Mouse (Mus musculus): Measurements from ENCODE around the gene Glrx. TPM values are rescaled to one million over a fixed set of nuclear protein-coding genes. Genes with fewer than 3 reads are reported as not detected.
A peak's percentile ranks its signal among the peaks of the same experiment; 100 is the strongest.
"Not testable (repeated sequence)": the region's sequence is repeated elsewhere in the genome, so short reads cannot be mapped to it uniquely, and the experiment has no call there.

The Glrx gene
- total RNA-seq (2015) (272 and 276 TPM in 2 replicates), total RNA-seq (2017) (147 and 155 TPM in 2 replicates)

DNA sequence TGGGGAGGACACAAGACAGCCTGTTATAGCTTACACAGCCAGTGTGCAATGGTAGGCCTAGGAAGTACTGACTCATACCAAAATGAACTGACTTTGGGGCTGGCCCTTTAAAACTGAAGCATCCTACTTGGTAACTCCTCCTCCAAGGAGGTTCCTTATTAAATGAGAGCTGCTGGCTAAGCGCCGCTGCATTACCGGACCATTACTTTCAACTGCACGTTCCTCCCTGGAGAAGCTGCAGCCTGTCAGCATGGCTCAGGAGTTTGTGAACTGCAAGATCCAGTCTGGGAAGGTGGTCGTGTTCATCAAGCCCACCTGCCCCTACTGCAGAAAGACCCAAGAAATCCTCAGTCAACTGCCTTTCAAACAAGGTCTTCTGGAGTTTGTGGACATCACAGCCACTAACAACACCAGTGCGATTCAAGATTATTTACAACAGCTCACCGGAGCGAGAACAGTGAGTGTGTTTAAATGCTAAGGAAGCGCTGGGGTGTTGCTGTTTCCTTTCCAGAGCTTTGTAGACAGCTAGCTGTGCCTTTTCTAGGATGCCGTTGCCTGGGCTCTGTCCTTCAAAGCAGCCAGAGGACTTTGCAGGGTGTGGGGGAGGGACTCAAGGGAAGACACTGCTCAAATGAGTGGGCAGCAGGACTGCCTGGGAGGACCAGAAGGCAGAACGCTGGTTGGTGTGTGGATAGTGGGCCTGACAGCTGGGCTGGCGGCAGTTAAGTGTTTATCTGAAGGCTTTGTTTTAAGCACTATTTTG is at the start of gene Glrx:
Gene Glrx, plus strand, starts transcription at position 150 of the 763 bp plus-strand sequence.
- peak; percentile 84 for ATAC-seq (ENCODE audit: poor library complexity, severe bottlenecking)

- no peak for ATAC-seq (ENCODE audit: poor library complexity, severe bottlenecking)
These were observed 49.0 kb upstream of the Glrx start for GRCm38 (mm10) chr13:75790550-75791205.

- ATAC-seq (ENCODE audit: poor library complexity, severe bottlenecking) = peak; percentile 53
These were observed 45.6 kb upstream of the Glrx start for GRCm38 (mm10) chr13:75793863-75794629.

DNA sequence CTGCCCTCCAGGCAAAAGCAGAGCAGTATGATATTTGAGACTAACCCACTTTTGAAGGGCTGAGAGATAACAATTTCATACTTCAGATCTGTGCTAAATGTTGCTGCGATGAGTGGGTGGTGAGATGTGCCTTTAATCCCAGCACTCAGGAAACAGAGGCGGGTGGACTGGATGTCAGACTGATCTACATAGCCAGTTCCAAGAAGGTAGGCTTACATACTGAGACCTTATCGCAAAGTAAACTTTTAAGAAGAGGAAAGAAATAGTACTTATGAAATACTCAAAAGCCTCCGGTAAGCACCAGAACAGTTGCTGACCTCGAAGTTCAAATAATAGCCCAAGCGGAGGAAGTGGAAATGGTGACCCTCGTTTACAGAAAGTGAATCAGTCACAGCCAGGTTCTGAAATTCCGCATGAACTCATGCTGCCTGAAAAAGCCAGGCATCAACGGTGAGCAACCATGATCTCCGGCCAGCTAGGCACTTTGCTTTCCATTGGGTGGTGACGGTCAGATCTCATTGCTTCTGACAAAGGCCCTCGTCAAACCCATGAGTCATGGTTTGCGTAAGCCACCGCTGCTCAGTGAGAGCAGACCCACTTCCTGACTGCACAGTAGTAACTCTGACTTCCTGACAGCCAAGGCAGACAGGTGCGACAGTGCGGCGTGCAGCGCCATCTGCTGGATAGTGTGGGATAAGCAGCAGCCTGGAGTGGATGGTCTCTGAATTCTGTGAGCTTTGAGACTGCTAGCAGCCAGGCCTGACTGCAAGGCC is 42.1 kb upstream of the Glrx start:
- peak; percentile 77 for ATAC-seq (ENCODE audit: poor library complexity, severe bottlenecking)

GRCm38 (mm10) chr13:75798413-75799302 is 41.0 kb upstream of the Glrx start:
- ATAC-seq (ENCODE audit: poor library complexity, severe bottlenecking) = peak; percentile 20

- no peak for ATAC-seq (ENCODE audit: poor library complexity, severe bottlenecking)
These were observed 40.2 kb upstream of the Glrx start for GRCm38 (mm10) chr13:75799421-75799820.

GRCm38 (mm10) chr13:75807969-75808368 is 31.7 kb upstream of the Glrx start:
- ATAC-seq (ENCODE audit: poor library complexity, severe bottlenecking) = no peak

DNA sequence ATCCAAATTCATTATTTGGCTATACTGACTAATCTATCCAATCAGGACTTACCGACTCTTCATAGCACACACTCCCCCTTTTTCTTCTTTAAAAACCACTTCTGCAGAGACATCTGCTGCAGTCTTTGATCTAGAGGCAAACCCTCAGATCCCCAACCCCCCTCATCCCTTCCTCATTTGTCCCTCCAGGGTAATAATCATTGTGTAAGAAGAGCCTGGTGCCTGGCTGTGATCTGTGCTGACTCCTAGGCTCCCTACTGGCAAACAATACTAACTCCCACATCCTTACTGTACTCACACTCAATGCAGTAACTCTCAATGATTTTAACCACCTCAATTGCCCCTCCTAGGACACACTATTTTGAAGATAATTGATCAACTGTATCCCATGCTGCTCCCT is 29.7 kb upstream of the Glrx start:
- peak; percentile 54 for ATAC-seq (ENCODE audit: poor library complexity, severe bottlenecking)

DNA sequence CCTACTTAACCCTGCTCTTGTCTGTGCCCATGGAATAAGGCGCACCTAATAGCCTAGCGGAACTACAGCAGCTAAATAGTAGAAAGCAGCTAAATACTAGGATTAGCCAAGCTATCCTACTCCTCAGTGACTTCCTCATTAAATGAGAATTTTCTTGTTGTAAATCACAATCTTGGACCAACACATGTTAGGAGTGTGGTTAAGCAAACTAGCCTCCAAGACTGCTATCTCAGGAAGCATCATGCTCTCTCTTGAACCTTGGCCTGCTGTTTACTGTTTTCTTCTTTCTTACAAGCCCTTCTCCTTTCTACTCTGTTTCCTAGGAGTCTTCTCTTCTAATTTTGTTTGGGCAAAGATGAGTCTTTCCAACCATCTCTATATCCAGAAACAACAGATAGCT is 22.5 kb upstream of the Glrx start:
- ATAC-seq (ENCODE audit: poor library complexity, severe bottlenecking) = no peak

DNA sequence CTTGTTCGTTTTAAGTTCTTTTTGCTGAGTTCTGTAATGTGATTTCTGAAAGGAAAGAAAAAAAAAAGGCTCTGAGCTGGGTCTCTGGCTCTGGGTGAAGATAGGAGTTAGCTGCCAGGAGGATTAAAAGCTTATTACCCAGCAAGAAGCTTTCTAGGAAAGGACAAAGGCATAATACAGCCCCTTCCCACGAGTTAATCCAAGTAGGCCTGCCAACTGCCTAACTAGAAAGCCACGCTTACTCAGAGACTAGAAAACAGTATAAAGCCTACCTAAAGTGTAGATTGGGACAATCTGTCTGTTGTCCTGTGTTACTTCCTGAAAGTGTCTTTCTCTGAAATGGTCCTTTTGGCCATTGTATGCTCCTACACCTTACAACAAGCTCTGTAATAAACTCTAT is 21.2 kb upstream of the Glrx start:
- ATAC-seq (ENCODE audit: poor library complexity, severe bottlenecking) = no peak

DNA sequence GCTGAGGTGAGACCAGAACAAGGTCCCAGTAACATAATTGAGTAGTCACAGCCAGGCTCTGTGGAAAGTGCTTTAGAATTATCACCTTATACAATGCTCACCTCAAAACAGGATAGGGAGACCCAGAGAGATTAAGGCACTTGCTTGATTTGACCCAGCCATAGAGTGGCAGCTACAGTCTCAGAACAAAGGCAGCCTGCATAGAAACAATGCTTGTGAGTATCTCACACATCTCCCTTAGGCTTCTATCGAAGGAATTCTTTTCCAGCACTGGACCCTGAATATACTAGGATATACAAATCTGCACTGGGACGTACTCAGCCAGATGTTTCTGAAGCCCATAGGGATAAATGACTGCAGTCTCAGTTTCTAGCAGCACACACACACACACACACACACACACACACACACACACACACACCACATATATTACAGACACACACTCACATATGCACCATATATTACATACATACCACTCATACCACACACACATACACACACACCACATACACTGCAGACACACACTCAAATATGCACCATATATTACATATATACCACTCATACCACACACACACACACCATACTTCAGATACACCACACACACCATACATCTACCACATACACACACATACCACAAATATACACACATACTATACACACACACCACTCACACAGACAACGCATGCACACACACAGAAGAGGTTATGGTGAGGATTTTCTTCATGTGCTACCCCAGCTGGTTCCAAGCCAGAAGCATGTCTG is 20.5 kb upstream of the Glrx start:
- no peak for ATAC-seq (ENCODE audit: poor library complexity, severe bottlenecking)

GRCm38 (mm10) chr13:75819898-75820297 is 19.8 kb upstream of the Glrx start:
- peak; percentile 58 for ATAC-seq (ENCODE audit: poor library complexity, severe bottlenecking)

- ATAC-seq (ENCODE audit: poor library complexity, severe bottlenecking) = not testable (repeated sequence)
These were observed 17.3 kb upstream of the Glrx start for GRCm38 (mm10) chr13:75822366-75822765.

- ATAC-seq (ENCODE audit: poor library complexity, severe bottlenecking) = peak; percentile 54
These were observed 16.5 kb upstream of the Glrx start for GRCm38 (mm10) chr13:75823201-75823600.

DNA sequence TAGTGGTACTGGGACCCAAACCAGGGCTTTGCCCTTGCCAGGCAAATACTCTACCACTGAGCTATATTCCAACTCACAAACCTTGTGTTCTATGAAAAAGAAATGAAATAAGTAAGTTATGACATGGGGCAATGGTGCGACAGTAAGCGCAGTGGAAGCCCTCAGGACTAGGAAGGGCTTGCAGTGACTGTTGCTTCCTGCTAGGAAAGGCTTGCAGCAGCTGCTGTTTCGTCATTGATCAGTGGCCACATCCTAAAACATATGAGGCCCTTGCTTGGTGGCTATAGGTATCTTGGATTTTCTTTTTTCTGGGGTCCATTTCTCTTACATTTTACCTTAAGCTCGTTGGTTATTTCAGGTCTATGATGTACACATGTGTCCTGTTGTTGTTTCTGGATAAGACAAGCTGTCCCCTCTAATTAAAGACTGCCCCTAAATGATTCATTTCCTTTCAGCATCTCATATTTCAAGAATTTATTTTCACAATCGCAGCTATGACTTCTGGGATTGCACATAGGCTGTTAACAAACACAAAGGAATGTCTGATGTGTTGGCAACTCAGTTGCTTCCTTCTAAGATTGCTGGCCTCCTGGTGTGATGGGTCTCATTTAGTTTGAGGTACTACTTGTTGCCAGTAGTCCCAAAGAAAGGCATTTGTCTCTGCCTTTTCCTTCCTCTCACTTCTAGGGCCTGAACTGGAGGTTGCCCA is 14.9 kb upstream of the Glrx start:
- peak; percentile 75 for ATAC-seq (ENCODE audit: poor library complexity, severe bottlenecking)

- ATAC-seq (ENCODE audit: poor library complexity, severe bottlenecking) = peak; percentile 70
These were observed 14.3 kb upstream of the Glrx start for GRCm38 (mm10) chr13:75825388-75825787.

DNA sequence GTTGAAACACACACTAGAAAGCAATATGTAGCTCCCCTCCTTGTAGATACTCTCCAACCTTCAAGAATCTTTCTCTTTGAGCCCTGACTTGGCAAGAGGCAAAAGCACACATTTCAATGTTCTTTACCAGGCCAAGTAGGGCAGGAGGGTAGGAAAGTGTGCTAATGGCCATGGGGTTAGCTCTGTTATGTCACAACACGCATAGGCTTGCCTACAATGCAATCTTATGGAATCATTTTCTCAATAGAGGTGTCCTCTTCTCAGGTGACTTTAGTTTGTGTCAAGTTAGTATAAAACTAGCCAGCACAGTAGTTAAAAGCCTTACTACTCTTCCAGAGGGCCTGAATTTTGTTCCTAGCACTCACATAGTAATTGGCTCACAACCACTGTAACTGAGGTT is 9.0 kb upstream of the Glrx start:
- peak; percentile 34; the same call in 1 of the 2 replicates for ATAC-seq (ENCODE audit: poor library complexity, severe bottlenecking)

DNA sequence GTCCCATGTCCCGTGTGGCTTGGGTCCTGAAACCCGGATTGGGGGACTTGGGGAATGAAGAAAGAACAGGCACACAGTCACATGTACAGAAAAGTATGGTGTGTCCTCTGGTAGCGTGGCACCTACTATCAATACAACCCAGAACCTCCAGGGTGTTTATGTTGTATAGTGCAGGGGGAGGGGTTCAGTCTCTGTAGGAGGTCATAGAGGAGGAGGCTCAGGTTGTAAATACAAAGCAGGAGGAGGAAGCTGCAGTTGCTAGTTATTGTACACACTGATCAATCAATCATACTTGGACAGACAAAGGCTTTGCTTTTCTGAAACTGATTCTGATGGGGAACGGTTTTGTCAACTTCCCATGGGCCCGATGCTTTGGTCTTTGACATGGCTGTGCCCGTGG is 8.0 kb upstream of the Glrx start:
- ATAC-seq (ENCODE audit: poor library complexity, severe bottlenecking) = peak; percentile 34

Data from megakaryocyte, adult 5-6 weeks (primary cell).